Mouse (Mus musculus): ENCODE measurements around the gene Sgpp2.

- TF ChIP-seq CTCF (IDR thresholded peaks at IDR 0.05; ENCODE audit: extremely low read depth, insufficient read depth, insufficient read length, insufficient replicate concordance) (no peak), POLR2A (IDR thresholded peaks at IDR 0.05; ENCODE audit: low read depth, low read length) (no peak)
These were observed 18.5 kb downstream of the Sgpp2 start for GRCm38 (mm10) chr1:78328646-78329045.
